Mouse (Mus musculus): ENCODE data around the gene Rprd2.

DNA sequence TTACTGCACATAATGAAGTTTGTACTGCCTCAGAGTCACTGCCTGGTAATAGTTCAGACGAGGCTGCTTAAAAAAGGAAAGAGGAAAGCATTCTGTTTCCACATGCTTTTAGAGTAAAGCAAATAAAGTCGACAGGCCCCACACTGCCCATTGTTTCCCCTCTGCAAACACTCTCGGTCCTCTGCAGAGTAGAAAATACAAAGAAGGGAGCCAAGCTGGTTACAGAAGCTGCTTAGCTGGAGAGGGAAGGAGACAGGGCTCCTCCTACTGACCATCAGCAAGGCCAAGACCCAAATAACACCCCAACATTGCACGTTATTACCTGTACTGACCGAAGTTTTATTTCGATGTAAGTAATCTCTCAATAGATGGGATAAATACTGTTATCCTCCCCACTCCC, 55.7 kb downstream of the Rprd2 start:
- no peak for TF ChIP-seq POLR2A (IDR thresholded peaks at IDR 0.05; ENCODE audit: extremely low read depth, insufficient read depth, low read length)
- TF ChIP-seq CTCF (IDR thresholded peaks at IDR 0.05; ENCODE audit: low read depth, low read length): no peak
